Mouse (Mus musculus) CH12.LX (cell line): ENCODE data around the gene Lipe. TPM values are rescaled to one million over a fixed set of nuclear protein-coding genes. Genes with fewer than 3 reads are reported as not detected.

Experiments
- DNase-seq: peaks from one replicate; pipeline ENCODE4 v3.0.0-alpha.2; 2013; ENCODE audit errors: extremely low read depth
- H3K27ac ChIP-seq: 2 replicates; pipeline ENCODE4 v1.5.1; 2012; ENCODE audit warnings: low read depth, mild to moderate bottlenecking, control low read depth, moderate library complexity; ENCODE audit not compliant: insufficient read depth
- H3K27me3 ChIP-seq: replicated peaks from 2 replicates; pipeline ENCODE3; 2012; ENCODE audit warnings: inconsistent platforms
- H3K36me3 ChIP-seq, 2 experiments: replicated peaks in 1 of 2; 2 replicates each; pipeline versions ENCODE3 to v1.6.1; 2012; ENCODE audit warnings: inconsistent platforms in 1 of 2, low read length in 1 of 2, mild to moderate bottlenecking in 1 of 2, mixed read lengths in 1 of 2, moderate library complexity in 1 of 2; ENCODE audit not compliant: control insufficient read depth in 1 of 2, insufficient read depth in 1 of 2
- H3K4me1 ChIP-seq, 2 experiments: 2 replicates each; pipeline ENCODE4 v1.6.1; 2012; ENCODE audit warnings: inconsistent platforms in 1 of 2, moderate library complexity in 1 of 2; ENCODE audit not compliant: insufficient read depth in 2 of 2, control insufficient read depth in 1 of 2
- H3K4me2 ChIP-seq: 2 replicates; pipeline ENCODE4 v1.6.1; 2012; ENCODE audit warnings: low read depth, mild to moderate bottlenecking, control low read depth; ENCODE audit not compliant: poor library complexity, insufficient read depth, severe bottlenecking
- H3K4me3 ChIP-seq, 3 experiments: fragments of 150-350 bp in 1 of 3; sonication (generic) in 1 of 3; replicated peaks in 1 of 3; 2 replicates each; pipeline versions ENCODE3 to v1.5.1; 2011 to 2012; ENCODE audit warnings: low read depth in 2 of 3, low read length in 2 of 3, mild to moderate bottlenecking in 2 of 3, moderate library complexity in 2 of 3, control low read depth in 1 of 3, improper control_type of control experiment in 1 of 3, inconsistent platforms in 1 of 3, mixed read lengths in 1 of 3; ENCODE audit not compliant: poor library complexity in 1 of 3
- H3K79me2 ChIP-seq: replicated peaks from 2 replicates; pipeline ENCODE4 v1.6.1; 2012; ENCODE audit warnings: mild to moderate bottlenecking, moderate library complexity; ENCODE audit not compliant: control insufficient read depth, poor library complexity, insufficient read depth, severe bottlenecking; ENCODE audit errors: extremely low read depth
- H3K9ac ChIP-seq: 2 replicates; pipeline ENCODE4 v1.6.1; 2012; ENCODE audit warnings: low read depth, mild to moderate bottlenecking, control low read depth, moderate library complexity; ENCODE audit not compliant: insufficient read depth
- H3K9me3 ChIP-seq: replicated peaks from 2 replicates; pipeline ENCODE3; 2012; ENCODE audit warnings: low read length, inconsistent platforms, mixed read lengths
- BHLHE40 ChIP-seq: IDR thresholded peaks from 2 replicates; pipeline ENCODE4 v1.6.1; 2011; ENCODE audit warnings: mild to moderate bottlenecking, low read depth, low read length, improper control_type of control experiment
- CHD2 ChIP-seq: IDR thresholded peaks from 2 replicates; pipeline ENCODE4 v1.6.1; 2011; ENCODE audit warnings: low read length, improper control_type of control experiment
- CTCF ChIP-seq, 2 experiments: IDR thresholded peaks in 1 of 2; conservative IDR thresholded peaks in 1 of 2; 2 replicates each; pipeline ENCODE4 v1.5.1; 2011 to 2012; ENCODE audit warnings: low read depth in 2 of 2, low read length in 2 of 2, improper control_type of control experiment in 1 of 2, inconsistent platforms in 1 of 2, mild to moderate bottlenecking in 1 of 2, moderate library complexity in 1 of 2
- E2F4 ChIP-seq: IDR thresholded peaks from 2 replicates; pipeline ENCODE4 v1.6.1; 2011; ENCODE audit warnings: low read depth, low read length, improper control_type of control experiment; ENCODE audit not compliant: insufficient replicate concordance
- EP300 ChIP-seq: IDR thresholded peaks from 2 replicates; pipeline ENCODE4 v1.6.1; 2011; ENCODE audit warnings: low read length, improper control_type of control experiment
- GABPA ChIP-seq: IDR thresholded peaks from 2 replicates; pipeline ENCODE4 v1.6.1; 2012; ENCODE audit warnings: low read depth, low read length, improper control_type of control experiment, inconsistent platforms; ENCODE audit not compliant: insufficient replicate concordance
- HCFC1 ChIP-seq: IDR thresholded peaks from 2 replicates; pipeline ENCODE4 v1.6.1; 2012; ENCODE audit warnings: low read depth, mild to moderate bottlenecking, inconsistent platforms, low read length, improper control_type of control experiment
- JUN ChIP-seq: IDR thresholded peaks from 2 replicates; pipeline ENCODE4 v1.6.1; 2011; ENCODE audit warnings: low read depth, mild to moderate bottlenecking, low read length, improper control_type of control experiment, moderate library complexity; ENCODE audit not compliant: insufficient read depth
- JUND ChIP-seq: conservative IDR thresholded peaks from 2 replicates; pipeline ENCODE4 v1.6.1; 2011; ENCODE audit warnings: low read depth, low read length, improper control_type of control experiment
- MAFK ChIP-seq: IDR thresholded peaks from 2 replicates; pipeline ENCODE4 v1.6.1; 2011; ENCODE audit warnings: low read length, improper control_type of control experiment; ENCODE audit not compliant: insufficient replicate concordance
- MAX ChIP-seq: IDR thresholded peaks from 2 replicates; pipeline ENCODE4 v1.6.1; 2011; ENCODE audit warnings: low read length, improper control_type of control experiment
- MAZ ChIP-seq: IDR thresholded peaks from 2 replicates; pipeline ENCODE4 v1.6.1; 2012; ENCODE audit warnings: low read depth, mild to moderate bottlenecking, inconsistent platforms, low read length, improper control_type of control experiment, moderate library complexity
- POLR2A ChIP-seq: IDR thresholded peaks from 2 replicates; pipeline ENCODE4 v1.6.1; 2011; ENCODE audit warnings: low read depth, mild to moderate bottlenecking, improper control_type of control experiment, low read length
- SIN3A ChIP-seq: IDR thresholded peaks from 2 replicates; pipeline ENCODE4 v1.6.1; 2012; ENCODE audit warnings: low read length, improper control_type of control experiment, inconsistent platforms
- SMC3 ChIP-seq: IDR thresholded peaks from 2 replicates; pipeline ENCODE4 v1.6.1; 2011; ENCODE audit warnings: low read depth, low read length, improper control_type of control experiment
- UBTF ChIP-seq: IDR thresholded peaks from 2 replicates; pipeline ENCODE4 v1.6.1; 2012; ENCODE audit warnings: low read depth, mild to moderate bottlenecking, inconsistent platforms, low read length, improper control_type of control experiment, moderate library complexity
- USF1 ChIP-seq: IDR thresholded peaks from 2 replicates; pipeline ENCODE4 v1.6.1; 2014; ENCODE audit warnings: low read depth, mild to moderate bottlenecking, inconsistent platforms, low read length, improper control_type of control experiment
- ZNF384 ChIP-seq: IDR thresholded peaks from 2 replicates; pipeline ENCODE4 v1.6.1; 2012; ENCODE audit warnings: low read depth, low read length, improper control_type of control experiment, inconsistent platforms
- dilution Hi-C: fragments of 300-500 bp; cut with MboI; formaldehyde crosslinking; loops from 2 replicates; pipeline ENCODE4 v1.14.3; 2020; ENCODE audit warnings: low sequenced_read_pairs; ENCODE audit not compliant: extremely low pct_unique_long_range_greater_than_20kb, extremely low pct_ligation_motif_present
- in situ Hi-C: fragments of 300-500 bp; cut with MboI; formaldehyde crosslinking; loops from 3 replicates; pipeline ENCODE4 v1.14.3; 2019; ENCODE audit warnings: low sequenced_read_pairs, low pct_ligation_motif_present, low pct_unique_long_range_greater_than_20kb, mixed read lengths
- polyA plus RNA-seq: library from polyadenylated mRNA; unstranded; fragments of >175 nt; gene quantifications from 2 replicates; pipeline ENCODE4 v1.2.1, GENCODE M21; 2012; ENCODE audit warnings: low read depth; ENCODE audit not compliant: insufficient read length
- total RNA-seq, 2 experiments: library from RNA; depleted of rRNA; stranded (reverse); fragments of 300-350 nt in 1 of 2; fragments of >200 nt in 1 of 2; gene quantifications; 2 replicates each; pipeline ENCODE4 v1.2.3; 2012 to 2014

Lipe gene
- total and polyA plus RNA-seq, 3 experiments = 2.8 to 5.9 (median 3.4) TPM

DNA sequence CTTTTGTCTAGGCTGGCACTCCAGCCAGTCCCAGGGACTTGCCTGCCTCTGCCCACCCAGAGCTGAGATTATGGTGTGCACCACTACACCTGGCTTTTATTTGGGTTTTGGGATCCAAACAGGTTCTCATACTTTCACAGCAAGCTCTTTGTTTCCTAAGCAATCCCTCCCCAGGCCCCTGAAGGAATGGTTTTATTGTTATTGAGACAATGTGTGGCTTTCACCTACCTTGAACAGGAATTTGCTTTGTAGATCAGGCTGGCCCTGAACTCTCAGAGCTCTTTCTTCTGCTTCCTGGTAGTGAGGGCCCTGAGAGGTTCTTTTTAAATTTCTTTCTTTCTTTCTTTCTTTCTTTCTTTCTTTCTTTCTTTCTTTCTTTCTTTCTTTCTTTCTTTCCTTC, 16.0 kb downstream of the Lipe start:
- Histone ChIP-seq H3K4me1 (peaks cover 19 to 34% of the 10 kb centered on the region in 2 experiments), H3K36me3 (peaks cover 16 to 67% of the 10 kb centered on the region in 2 experiments), H3K9me3 (no peaks in the 10 kb centered on the region), H3K79me2 (no peaks in the 10 kb centered on the region)
- in situ Hi-C loops = no loop called here
- TF ChIP-seq UBTF (no peak), HCFC1 (no peak), USF1 (no peak), ZNF384 (no peak), CHD2 (no peak), JUND (no peak)
- TF ChIP-seq, all 38 proteins: peak for 0
- H3K4me2 ChIP-seq = no peak overlapping the region
- no peak overlapping the region for H3K4me3 ChIP-seq
- H3K27ac ChIP-seq = no peak overlapping the region
- dilution Hi-C loops = no loop called here
- no peaks in the 10 kb centered on the region for H3K27me3 ChIP-seq
- no peak overlapping the region for H3K9ac ChIP-seq
- no peak for DNase-seq

DNA sequence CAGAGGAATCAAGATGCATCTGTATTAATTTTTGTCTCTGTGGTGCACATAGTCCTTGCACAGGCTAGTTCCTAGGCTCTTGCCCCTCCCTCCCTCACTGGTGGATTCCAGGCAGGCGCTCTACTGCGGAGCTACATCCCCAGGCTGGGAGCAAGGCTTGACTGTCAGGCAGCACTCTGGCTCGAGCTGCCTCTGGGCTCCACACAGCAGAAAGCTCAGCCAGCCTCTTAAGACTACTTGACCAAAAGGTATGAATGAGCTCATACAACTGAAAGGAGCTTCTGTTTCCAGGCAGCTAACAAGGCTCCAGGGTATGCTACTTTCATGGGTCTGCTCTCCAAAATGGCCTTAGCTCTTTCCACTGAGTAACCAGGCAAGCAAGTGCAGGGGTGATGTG, 17.2 kb downstream of the Lipe start:
- peaks cover 16 to 62% of the 10 kb centered on the region in 2 experiments for H3K36me3 ChIP-seq
- no peak for DNase-seq
- dilution Hi-C loops = no loop called here
- no peak overlapping the region for H3K4me2 ChIP-seq
- no peaks in the 10 kb centered on the region for H3K9me3 ChIP-seq
- H3K79me2 ChIP-seq = no peaks in the 10 kb centered on the region
- in situ Hi-C loops = no loop called here
- H3K4me1 ChIP-seq = peaks cover 20 to 21% of the 10 kb centered on the region in 2 experiments
- no peak overlapping the region for H3K27ac ChIP-seq
- no peak overlapping the region for H3K9ac ChIP-seq
- no peaks in the 10 kb centered on the region for H3K27me3 ChIP-seq
- no peak for TF ChIP-seq JUN
- TF ChIP-seq USF1 = no peak
- no peak for TF ChIP-seq ZNF384
- no peak for TF ChIP-seq POLR2A
- TF ChIP-seq, all 38 proteins: peak for 0
- H3K4me3 ChIP-seq = no peak overlapping the region

- in situ Hi-C loops = no loop called here
- dilution Hi-C loops = no loop called here
- no peaks in the 10 kb centered on the region for H3K79me2 ChIP-seq
- no peak overlapping the region for H3K9ac ChIP-seq
- H3K27ac ChIP-seq = no peak overlapping the region
- DNase-seq = no peak
- H3K4me3 ChIP-seq = no peak overlapping the region
- H3K27me3 ChIP-seq = no peaks in the 10 kb centered on the region
- H3K9me3 ChIP-seq = no peaks in the 10 kb centered on the region
- TF ChIP-seq E2F4 (no peak), MAX (no peak), EP300 (no peak), BHLHE40 (no peak), HCFC1 (no peak), MAFK (no peak), SIN3A (no peak), CTCF (conservative IDR thresholded peaks at IDR 0.05 in 1 of 2, IDR thresholded peaks at IDR 0.05 in 1 of 2; ENCODE audit: low read depth in 2 of 2, low read length in 2 of 2) (no peak), SMC3 (no peak), MAZ (no peak), GABPA (no peak), POLR2A (no peak)
- peaks cover 14 to 15% of the 10 kb centered on the region in 2 experiments for H3K4me1 ChIP-seq
- H3K36me3 ChIP-seq = peaks cover 16 to 62% of the 10 kb centered on the region in 2 experiments
- no peak overlapping the region for H3K4me2 ChIP-seq
Observed at GRCm38 (mm10) chr7:25380392-25381283, 17.9 kb downstream of the Lipe start.
